In the genomic region with DNA sequence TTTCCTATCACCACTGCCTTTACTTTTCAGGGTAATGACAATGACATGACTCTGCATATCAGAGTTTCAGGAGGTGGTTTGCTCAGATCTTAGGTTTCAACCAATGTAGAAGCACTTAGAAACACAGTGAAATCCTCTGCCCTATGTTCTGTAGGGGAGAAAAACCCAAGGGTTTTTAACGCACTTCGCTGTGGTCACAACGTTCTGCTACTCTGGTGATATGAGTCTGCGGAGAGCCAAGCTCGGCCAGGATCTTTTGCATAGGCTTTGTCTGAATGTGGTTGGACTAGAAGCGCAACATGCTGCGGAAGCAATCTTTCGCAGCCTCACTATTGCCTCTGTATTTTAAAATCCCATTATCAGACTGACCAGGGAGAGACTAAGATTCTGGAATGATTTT, we compare ENCODE assay signal across 9 mouse cellular contexts. TPM values are rescaled to one million over a fixed set of nuclear protein-coding genes. Genes with fewer than 3 reads are reported as not detected.
DNase-seq lines count a peak whose midpoint lies in the region; ATAC-seq and TF ChIP-seq lines count a peak whose summit lies in the region.
"Had no signal": no experiment of that assay in that cellular context is flagged by ENCODE, and none has a peak within 500 bp of the region (broad histone marks: within the 10 kb centered on the region; RNA-seq: fewer than 3 reads in every experiment).

No protein-coding gene starts in this region.

- H3K4me2 ChIP-seq in heart, embryonic 13.5 days, result peak overlapping the region; percentile 81
- peak overlapping the region; percentile 62 for H3K4me2 ChIP-seq in midbrain, embryonic 15.5 days

- WGBS in heart, embryonic 13.5 days, result 5% methylated on average over 8 of the region's 8 CpGs
- WGBS in forebrain, embryonic 10.5 days, result 10% methylated on average over 8 of the region's 8 CpGs
- WGBS in midbrain, embryonic 15.5 days, result 5% methylated on average over 8 of the region's 8 CpGs

- no peak for DNase-seq in heart, adult 8-10 months (ENCODE audit: low spot score)
- no peak for DNase-seq in ES-E14 (ENCODE audit: low read depth, low spot score)
- no peak for DNase-seq in forebrain, embryonic 10.5 days (ENCODE audit: extremely low spot score, low spot score)
- DNase-seq in kidney, postnatal 25 days, result peak; percentile 6 to 40
- DNase-seq in frontal cortex, adult 2 months (ENCODE audit: extremely low spot score in 1 of 2, low spot score in 1 of 2), result no peak

- in situ Hi-C loops in ES-E14 (cut with MboI; ENCODE audit: low sequenced_read_pairs in 2 of 2, unreplicated experiment in 2 of 2), result no loop called here

- H3K4me3 ChIP-seq in heart, embryonic 13.5 days, result peak overlapping the region; percentile 62
- H3K4me3 ChIP-seq in ES-E14 (ENCODE audit: insufficient read depth in 1 of 2, low read depth in 1 of 2, low read length in 2 of 2, poor library complexity in 1 of 2, severe bottlenecking in 1 of 2), result peak overlapping the region; percentile 58 to 61
- H3K4me3 ChIP-seq in forebrain, embryonic 10.5 days, result peak overlapping the region; percentile 52
- peak overlapping the region; percentile 51 for H3K4me3 ChIP-seq in midbrain, embryonic 15.5 days

- H3K9ac ChIP-seq in heart, embryonic 13.5 days, result peak overlapping the region; percentile 86
- H3K9ac ChIP-seq in ES-E14 (ENCODE audit: insufficient read depth, low read depth, low read length, poor library complexity, severe bottlenecking), result peak overlapping the region; percentile 41; the same call in 1 of the 2 replicates
- H3K9ac ChIP-seq in midbrain, embryonic 15.5 days, result peak overlapping the region; percentile 54

- H3K36me3 ChIP-seq in heart, embryonic 13.5 days, result no peaks in the 10 kb centered on the region
- H3K36me3 ChIP-seq in ES-E14 (ENCODE audit: control insufficient read depth, insufficient read depth, low read length, poor library complexity, severe bottlenecking), result no peaks in the 10 kb centered on the region
- H3K36me3 ChIP-seq in forebrain, embryonic 10.5 days (replicated peaks), result no peaks in the 10 kb centered on the region
- no peaks in the 10 kb centered on the region for H3K36me3 ChIP-seq in midbrain, embryonic 15.5 days (replicated peaks)

- H3K27me3 ChIP-seq in heart, embryonic 13.5 days (replicated peaks), result 0 out of 2 replicates have a peak, but pooled peaks cover 6% of the 10 kb centered on the region
- peaks cover 12% of the 10 kb centered on the region for H3K27me3 ChIP-seq in forebrain, embryonic 10.5 days (ENCODE audit: poor library complexity, severe bottlenecking)
- no peaks in the 10 kb centered on the region for H3K27me3 ChIP-seq in midbrain, embryonic 15.5 days (replicated peaks)

- peaks cover 10% of the 10 kb centered on the region for H3K4me1 ChIP-seq in heart, embryonic 13.5 days
- no peaks in the 10 kb centered on the region for H3K4me1 ChIP-seq in ES-E14 (ENCODE audit: control insufficient read depth in 2 of 2, insufficient read depth in 2 of 2, low read length in 2 of 2, poor library complexity in 1 of 2)
- H3K4me1 ChIP-seq in forebrain, embryonic 10.5 days, result peaks cover 32% of the 10 kb centered on the region
- peaks cover 11% of the 10 kb centered on the region for H3K4me1 ChIP-seq in midbrain, embryonic 15.5 days

- no peaks in the 10 kb centered on the region for H3K9me3 ChIP-seq in heart, embryonic 13.5 days
- no peaks in the 10 kb centered on the region for H3K9me3 ChIP-seq in ES-E14 (ENCODE audit: control insufficient read depth, insufficient read depth, low read depth, low read length)
- H3K9me3 ChIP-seq in forebrain, embryonic 10.5 days, result no peaks in the 10 kb centered on the region
- H3K9me3 ChIP-seq in midbrain, embryonic 15.5 days, result no peaks in the 10 kb centered on the region

- peak overlapping the region; percentile 93 for H3K27ac ChIP-seq in heart, embryonic 13.5 days (replicated peaks)
- no peak overlapping the region for H3K27ac ChIP-seq in ES-E14 (ENCODE audit: insufficient read depth, low read depth, low read length, poor library complexity, severe bottlenecking)
- peak overlapping the region; percentile 91 for H3K27ac ChIP-seq in forebrain, embryonic 10.5 days
- peak overlapping the region; percentile 90 for H3K27ac ChIP-seq in midbrain, embryonic 15.5 days

- ATAC-seq in heart, embryonic 13.5 days (ENCODE audit: extremely low read depth, insufficient number of reproducible peaks, low FRiP score, low TSS enrichment), result no peak
- ATAC-seq in midbrain, embryonic 15.5 days (replicated peaks), result peak; percentile 31
- ATAC-seq in monocyte, adult 5-6 weeks (replicated peaks; ENCODE audit: insufficient number of reproducible peaks, low FRiP score, low TSS enrichment, poor library complexity, severe bottlenecking), result no peak

TF ChIP-seq in ES-E14, 5 proteins besides CTCF, POLR2A, EP300 and RAD21:
- no peak for TF ChIP-seq ZC3H11A (IDR thresholded peaks at IDR 0.05; ENCODE audit: borderline replicate concordance, low read depth, low read length)
- no peak for TF ChIP-seq ZNF384 (IDR thresholded peaks at IDR 0.05; ENCODE audit: low read depth, low read length)
- no peak for TF ChIP-seq MAFK (IDR thresholded peaks at IDR 0.05; ENCODE audit: insufficient read depth, low read depth, low read length)
- TF ChIP-seq HCFC1 (IDR thresholded peaks at IDR 0.05; ENCODE audit: borderline replicate concordance, insufficient read depth, low read length), result no peak
- TF ChIP-seq CHD2 (IDR thresholded peaks at IDR 0.05; ENCODE audit: low read depth, low read length), result no peak

RNA-seq across cellular contexts. Expression of a gene that starts 8.6 kb away (rescaled TPM):
- polyA plus RNA-seq in heart, embryonic 13.5 days (2015; fragmentation: Nextera tagmentation; extraction: Ambion mirVana), result not detected in 2 replicates
- total RNA-seq in heart, adult 8-10 months (2022), result not detected
- not detected in 2 replicates for total RNA-seq in ES-E14 (2012; rRNA removed)
- polyA plus RNA-seq in forebrain, embryonic 10.5 days (2016; fragmentation: Nextera tagmentation; extraction: Ambion mirVana), result not detected in 2 replicates
- not detected in 2 replicates for polyA plus RNA-seq in midbrain, embryonic 15.5 days (2015; fragmentation: Nextera tagmentation; extraction: Ambion mirVana)
- total RNA-seq in monocyte, adult 5-6 weeks (2017), result 1.2 TPM in 1 of 3 replicates, not detected in the others
- polyA plus RNA-seq in frontal cortex, adult 2 months (2012; rRNA removed), result 0.16 TPM in 1 of 2 replicates, not detected in the other
- polyA plus RNA-seq: large intestine, adult 2 months had no signal

Comparison
In these comparisons a context has a peak if more than half of its experiments do, and no peak if none do; other contexts are left out.
1. DNase-seq: peak in kidney, postnatal 25 days (2 of 2); none in heart, adult 8-10 months (single experiment), ES-E14 (single experiment), forebrain, embryonic 10.5 days (single experiment) and frontal cortex, adult 2 months (0 of 2).
2. Peak in every context shown above with its lines, with median percentiles within 50 percentile points of each other: H3K4me3 ChIP-seq and H3K9ac ChIP-seq.